8 mouse cellular contexts compared by ENCODE assay signal in genomic region chr11:53892716-53893416, GRCm38 (mm10). TPM values are rescaled to one million over a fixed set of nuclear protein-coding genes. Genes with fewer than 3 reads are reported as not detected.
DNase-seq lines count a peak whose midpoint lies in the region; ATAC-seq and TF ChIP-seq lines count a peak whose summit lies in the region.
"Had no signal": no experiment of that assay in that cellular context is flagged by ENCODE, and none has a peak within 500 bp of the region (broad histone marks: within the 10 kb centered on the region; RNA-seq: fewer than 3 reads in every experiment).

No protein-coding gene starts in this region.

- 32% methylated on average over 9 of the region's 9 CpGs for WGBS in kidney, embryonic 15.5 days
- 47% methylated on average over 9 of the region's 9 CpGs for WGBS in forebrain, embryonic 12.5 days

- H3K4me1 ChIP-seq in bone marrow macrophage, adult 2 months (ENCODE audit: control insufficient read depth, insufficient read depth, low read length): peaks cover 12% of the 10 kb centered on the region
- H3K4me1 ChIP-seq in kidney, embryonic 15.5 days: peaks cover 43% of the 10 kb centered on the region
- H3K4me1 ChIP-seq in megakaryocyte, embryonic 14.5 days: peaks cover 45% of the 10 kb centered on the region
- peaks cover 20% of the 10 kb centered on the region for H3K4me1 ChIP-seq in forebrain, embryonic 12.5 days

- no peak overlapping the region for H3K4me3 ChIP-seq in bone marrow macrophage, adult 2 months (ENCODE audit: insufficient read depth, low read length)
- no peak overlapping the region for H3K4me3 ChIP-seq in kidney, embryonic 15.5 days (replicated peaks)
- peak overlapping the region; percentile 87 for H3K4me3 ChIP-seq in megakaryocyte, embryonic 14.5 days (replicated peaks)
- no peak overlapping the region for H3K4me3 ChIP-seq in forebrain, embryonic 12.5 days (replicated peaks)

- 0 out of 2 replicates have a peak, but pooled peaks have one; percentile 34 for TF ChIP-seq POLR2A in bone marrow macrophage, adult 2 months (IDR thresholded peaks at IDR 0.05; ENCODE audit: borderline replicate concordance, low read depth, low read length)

- peak overlapping the region; percentile 54 for H3K27ac ChIP-seq in bone marrow macrophage, adult 2 months (ENCODE audit: insufficient read depth, low read depth, low read length)
- H3K27ac ChIP-seq in kidney, embryonic 15.5 days: peak overlapping the region; percentile 63
- no peak overlapping the region for H3K27ac ChIP-seq in forebrain, embryonic 12.5 days

- H3K36me3 ChIP-seq in kidney, embryonic 15.5 days: no peaks in the 10 kb centered on the region
- H3K36me3 ChIP-seq in megakaryocyte, embryonic 14.5 days (replicated peaks; ENCODE audit: low read length): no peaks in the 10 kb centered on the region
- no peaks in the 10 kb centered on the region for H3K36me3 ChIP-seq in forebrain, embryonic 12.5 days (replicated peaks)

- no peak for TF ChIP-seq CTCF in bone marrow macrophage, adult 2 months (IDR thresholded peaks at IDR 0.05; ENCODE audit: low read depth, low read length)

- H3K27me3 ChIP-seq in kidney, embryonic 15.5 days: no peaks in the 10 kb centered on the region
- no peaks in the 10 kb centered on the region for H3K27me3 ChIP-seq in megakaryocyte, embryonic 14.5 days (replicated peaks)
- H3K27me3 ChIP-seq in forebrain, embryonic 12.5 days: no peaks in the 10 kb centered on the region

- H3K4me2 ChIP-seq in kidney, embryonic 15.5 days: 0 out of 2 replicates have a peak overlapping the region, but pooled peaks have one; percentile 14
- H3K4me2 ChIP-seq in forebrain, embryonic 12.5 days: no peak overlapping the region

- peak; percentile 55 for DNase-seq in ES-CJ7 (ENCODE audit: low read depth, low spot score)
- peak; percentile 47 to 64 for DNase-seq in thymus, postnatal 36 days
- no peak for DNase-seq in gastrocnemius, adult 18-20 months (ENCODE audit: low spot score)

- no peaks in the 10 kb centered on the region for H3K9me3 ChIP-seq in kidney, embryonic 15.5 days (replicated peaks)
- peaks cover 4% of the 10 kb centered on the region; the same call in 1 of the 2 replicates for H3K9me3 ChIP-seq in megakaryocyte, embryonic 14.5 days
- H3K9me3 ChIP-seq in forebrain, embryonic 12.5 days: no peaks in the 10 kb centered on the region

- no peak for ATAC-seq in kidney, embryonic 15.5 days (replicated peaks; ENCODE audit: low FRiP score)
- ATAC-seq in forebrain, embryonic 12.5 days (ENCODE audit: low FRiP score): no peak

- H3K9ac ChIP-seq in kidney, embryonic 15.5 days: no peak overlapping the region
- H3K9ac ChIP-seq in forebrain, embryonic 12.5 days: no peak overlapping the region

RNA-seq across cellular contexts. Expression of gene Slc22a5, which starts 1.4 kb away (rescaled TPM):
- polyA plus RNA-seq in bone marrow macrophage, adult 2 months (2012; ENCODE audit: insufficient read depth, insufficient read length, missing spikeins): 11.3 and 11.7 TPM in 2 replicates
- polyA plus RNA-seq in kidney, embryonic 15.5 days (2015; fragmentation: Nextera tagmentation; extraction: Ambion mirVana): 12.6 and 14.1 TPM in 2 replicates
- polyA plus RNA-seq in megakaryocyte, embryonic 14.5 days (2012; ENCODE audit: insufficient read depth, low replicate concordance): 2.7 and 4.7 TPM in 2 replicates
- 7.8 and 7.9 TPM in 2 replicates for polyA plus RNA-seq in forebrain, embryonic 12.5 days (2016; fragmentation: Nextera tagmentation; extraction: Ambion mirVana)
- total RNA-seq in gastrocnemius, adult 18-20 months (2021): 1 to 10 TPM; 7.1 to 9.3 TPM

RNA-seq across cellular contexts. Expression of gene Gm12216, which starts 33.8 kb away (rescaled TPM):
- 1.0 and 1.7 TPM in 2 replicates for polyA plus RNA-seq in bone marrow macrophage, adult 2 months (2012; ENCODE audit: insufficient read depth, insufficient read length, missing spikeins)
- 1.3 and 1.6 TPM in 2 replicates for polyA plus RNA-seq in kidney, embryonic 15.5 days (2015; fragmentation: Nextera tagmentation; extraction: Ambion mirVana)
- not detected in 2 replicates for polyA plus RNA-seq in megakaryocyte, embryonic 14.5 days (2012; ENCODE audit: insufficient read depth, low replicate concordance)
- polyA plus RNA-seq in forebrain, embryonic 12.5 days (2016; fragmentation: Nextera tagmentation; extraction: Ambion mirVana): 0.36 TPM in 1 of 2 replicates, not detected in the other
- 1 to 10 TPM in 1 of 2 experiments, under 1 TPM in 1; 0.84 to 2.1 TPM for total RNA-seq in gastrocnemius, adult 18-20 months (2021)
- polyA plus RNA-seq: neural tube, embryonic 11.5 days had no signal
